Mouse (Mus musculus) thymus, adult 2 months (tissue): ENCODE data around the gene Fam240a.

ENCODE experiments used
- CTCF ChIP-seq: fragments of 200-500 bp; IDR thresholded peaks from 2 replicates; pipeline ENCODE4 v1.5.1; 2012; ENCODE audit warnings: mild to moderate bottlenecking, control low read depth, low read length, moderate library complexity, borderline replicate concordance; ENCODE audit not compliant: control insufficient read depth, poor library complexity, insufficient read depth; ENCODE audit errors: extremely low read depth
- POLR2A ChIP-seq: fragments of 200-500 bp; IDR thresholded peaks from 2 replicates; pipeline ENCODE4 v1.6.1; 2012; ENCODE audit warnings: mild to moderate bottlenecking, low read length, control low read depth, moderate library complexity; ENCODE audit not compliant: control insufficient read depth, poor library complexity, insufficient read depth; ENCODE audit errors: extremely low read depth

GRCm38 (mm10) chr9:110952398-110952797, 35.7 kb upstream of the Fam240a start:
- TF ChIP-seq POLR2A (no peak), CTCF (no peak)
